Mouse (Mus musculus) myocyte (in vitro differentiated cells): ENCODE results near the gene Hps3. TPM values are rescaled to one million over a fixed set of nuclear protein-coding genes. Genes with fewer than 3 reads are reported as not detected.

Source experiments
- H3K27me3 ChIP-seq: one replicate; pipeline ENCODE4 v1.6.1; 2011; ENCODE audit not compliant: control insufficient read depth, insufficient read depth, insufficient read length
- H3K36me3 ChIP-seq: one replicate; pipeline ENCODE4 v1.6.1; 2011; ENCODE audit not compliant: control insufficient read depth, insufficient read depth
- H3K4me2 ChIP-seq: one replicate; pipeline ENCODE4 v1.6.1; 2011; ENCODE audit warnings: low read depth, control low read depth
- H3K4me3 ChIP-seq: one replicate; pipeline ENCODE4 v1.5.1; 2011; ENCODE audit warnings: mild to moderate bottlenecking, control low read depth, moderate library complexity
- H3K79me2 ChIP-seq: one replicate; pipeline ENCODE4 v1.6.1; 2011; ENCODE audit not compliant: control insufficient read depth, insufficient read depth
- H3ac ChIP-seq: one replicate; pipeline ENCODE4 v1.6.1; 2011; ENCODE audit not compliant: control insufficient read depth, insufficient read length
- CEBPB ChIP-seq: IDR thresholded peaks from 2 replicates; pipeline ENCODE4 v1.6.1; 2011; ENCODE audit warnings: mild to moderate bottlenecking, moderate library complexity; ENCODE audit not compliant: poor library complexity, insufficient read depth, severe bottlenecking
- E2F4 ChIP-seq: IDR thresholded peaks from one replicate; pipeline ENCODE4 v1.6.1; 2011; ENCODE audit warnings: mild to moderate bottlenecking, control low read depth, moderate library complexity; ENCODE audit not compliant: insufficient read depth
- MAX ChIP-seq: IDR thresholded peaks from one replicate; pipeline ENCODE4 v1.6.1; 2011; ENCODE audit warnings: low read depth, mild to moderate bottlenecking, control low read depth
- MYOD1 ChIP-seq, 3 experiments: IDR thresholded peaks; one replicate each; pipeline ENCODE4 v1.6.1; 2011; ENCODE audit warnings: control low read depth in 2 of 3, low read depth in 2 of 3, mild to moderate bottlenecking in 2 of 3, moderate library complexity in 1 of 3; ENCODE audit not compliant: insufficient read length in 2 of 3, control insufficient read depth in 1 of 3
- MYOG ChIP-seq, 3 experiments: IDR thresholded peaks; one replicate each; pipeline ENCODE4 v1.6.1; 2011; ENCODE audit warnings: control low read depth in 2 of 3, low read depth in 2 of 3, mild to moderate bottlenecking in 2 of 3; ENCODE audit not compliant: insufficient read length in 2 of 3, control insufficient read depth in 1 of 3, insufficient read depth in 1 of 3
- POLR2A ChIP-seq: IDR thresholded peaks from one replicate; pipeline ENCODE4 v1.6.1; 2011; ENCODE audit warnings: low read depth, mild to moderate bottlenecking, control low read depth, moderate library complexity; ENCODE audit not compliant: insufficient read length
- POLR2AphosphoS2 ChIP-seq: IDR thresholded peaks from one replicate; pipeline ENCODE4 v1.6.1; 2011; ENCODE audit warnings: low read depth, control low read depth; ENCODE audit not compliant: insufficient read length
- REST ChIP-seq: IDR thresholded peaks from one replicate; pipeline ENCODE4 v1.6.1; 2011; ENCODE audit warnings: mild to moderate bottlenecking, control low read depth, moderate library complexity; ENCODE audit not compliant: insufficient read depth, insufficient read length
- SRF ChIP-seq: IDR thresholded peaks from one replicate; pipeline ENCODE4 v1.6.1; 2011; ENCODE audit warnings: low read depth; ENCODE audit not compliant: control insufficient read depth, insufficient read length
- TCF12 ChIP-seq: IDR thresholded peaks from one replicate; pipeline ENCODE4 v1.6.1; 2011; ENCODE audit warnings: mild to moderate bottlenecking, control low read depth; ENCODE audit not compliant: poor library complexity, insufficient read depth, severe bottlenecking
- TCF3 ChIP-seq: IDR thresholded peaks from one replicate; pipeline ENCODE4 v1.6.1; 2011; ENCODE audit warnings: low read depth, control low read depth; ENCODE audit not compliant: insufficient read length
- USF1 ChIP-seq: IDR thresholded peaks from one replicate; pipeline ENCODE4 v1.6.1; 2011; ENCODE audit warnings: low read depth, mild to moderate bottlenecking, control low read depth, moderate library complexity
- polyA plus RNA-seq: library from polyadenylated mRNA; unstranded; fragments of >200 nt; fragmentation: generic; extraction: Trizol; gene quantifications from one replicate; pipeline ENCODE4 v1.2.1, GENCODE M21; 2012; ENCODE audit warnings: missing spikeins

Hps3 gene
- polyA plus RNA-seq, 1 experiment = 3.4 TPM

GRCm38 (mm10) chr3:20007759-20008158 is 27.4 kb downstream of the Hps3 start:
- no peak overlapping the region for H3ac ChIP-seq
- no peak for TF ChIP-seq REST
- no peak for TF ChIP-seq E2F4
- TF ChIP-seq CEBPB = no peak
- no peak for TF ChIP-seq POLR2A
- TF ChIP-seq MAX = no peak
- TF ChIP-seq MYOD1 (IDR thresholded peaks at IDR 0.05; ENCODE audit: control insufficient read depth in 1 of 3, insufficient read length in 2 of 3, low read depth in 2 of 3) = no peak
- no peak for TF ChIP-seq MYOG (IDR thresholded peaks at IDR 0.05; ENCODE audit: control insufficient read depth in 1 of 3, insufficient read depth in 1 of 3, insufficient read length in 2 of 3, low read depth in 2 of 3)
- no peak for TF ChIP-seq TCF3
- no peak for TF ChIP-seq SRF
- no peak for TF ChIP-seq TCF12
- TF ChIP-seq USF1 = no peak
- no peak for TF ChIP-seq POLR2AphosphoS2
- H3K36me3 ChIP-seq = peaks cover 12% of the 10 kb centered on the region
- H3K27me3 ChIP-seq = no peaks in the 10 kb centered on the region
- H3K79me2 ChIP-seq = no peaks in the 10 kb centered on the region
- no peak overlapping the region for H3K4me2 ChIP-seq
- no peak overlapping the region for H3K4me3 ChIP-seq

DNA sequence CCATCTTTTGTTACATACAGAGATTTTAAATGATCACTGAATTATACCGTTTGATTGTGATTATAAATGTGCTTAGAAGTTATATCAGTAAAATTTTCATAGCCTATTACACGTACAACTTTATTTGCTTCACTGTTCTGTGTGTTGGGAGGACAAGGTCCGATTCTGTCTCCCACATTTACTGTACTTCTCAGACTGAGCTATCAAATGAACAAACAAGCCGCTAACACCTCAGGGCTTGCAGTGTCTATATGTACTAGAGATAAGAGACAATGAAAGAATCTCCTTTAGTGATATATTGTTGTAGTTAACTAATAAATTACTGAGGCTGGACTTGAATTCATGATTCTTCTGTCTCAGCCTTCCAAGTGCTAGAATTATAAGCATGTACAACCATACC is 27.8 kb downstream of the Hps3 start:
- no peaks in the 10 kb centered on the region for H3K79me2 ChIP-seq
- no peak overlapping the region for H3K4me3 ChIP-seq
- no peaks in the 10 kb centered on the region for H3K27me3 ChIP-seq
- H3K36me3 ChIP-seq = peaks cover 8% of the 10 kb centered on the region
- no peak overlapping the region for H3K4me2 ChIP-seq
- H3ac ChIP-seq = no peak overlapping the region
- no peak for TF ChIP-seq TCF3
- TF ChIP-seq SRF = no peak
- no peak for TF ChIP-seq CEBPB
- TF ChIP-seq MYOD1 (IDR thresholded peaks at IDR 0.05; ENCODE audit: control insufficient read depth in 1 of 3, insufficient read length in 2 of 3, low read depth in 2 of 3) = no peak
- TF ChIP-seq REST = no peak
- TF ChIP-seq USF1 = no peak
- no peak for TF ChIP-seq POLR2A
- TF ChIP-seq E2F4 = no peak
- no peak for TF ChIP-seq MAX
- no peak for TF ChIP-seq MYOG (IDR thresholded peaks at IDR 0.05; ENCODE audit: control insufficient read depth in 1 of 3, insufficient read depth in 1 of 3, insufficient read length in 2 of 3, low read depth in 2 of 3)
- TF ChIP-seq TCF12 = no peak
- TF ChIP-seq POLR2AphosphoS2 = no peak

DNA sequence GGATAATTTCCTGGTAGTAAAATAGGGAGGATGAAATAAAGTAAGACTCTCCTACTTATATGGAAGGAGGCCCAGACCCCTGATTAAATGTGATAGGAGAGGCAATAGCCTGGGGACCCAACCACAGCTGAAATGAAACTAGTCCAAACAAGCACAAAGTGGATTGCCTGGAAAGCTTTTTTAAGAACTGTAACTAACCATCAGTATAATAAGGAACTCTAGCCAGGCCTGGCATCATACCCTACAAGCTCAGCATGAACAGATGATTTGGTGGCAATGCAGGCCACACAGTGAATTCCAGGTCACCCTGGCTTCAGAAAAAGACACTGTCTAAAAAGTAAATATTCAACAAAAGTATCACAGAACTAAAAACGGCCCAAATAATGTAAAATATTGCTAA is 29.5 kb downstream of the Hps3 start:
- peaks cover 5% of the 10 kb centered on the region for H3K36me3 ChIP-seq
- TF ChIP-seq SRF (no peak), E2F4 (no peak), CEBPB (no peak), USF1 (no peak), TCF3 (no peak), POLR2AphosphoS2 (no peak), MYOG (IDR thresholded peaks at IDR 0.05; ENCODE audit: control insufficient read depth in 1 of 3, insufficient read depth in 1 of 3, insufficient read length in 2 of 3, low read depth in 2 of 3) (no peak)
- no peak overlapping the region for H3K4me3 ChIP-seq
- no peaks in the 10 kb centered on the region for H3K27me3 ChIP-seq
- H3ac ChIP-seq = no peak overlapping the region
- H3K4me2 ChIP-seq = no peak overlapping the region
- H3K79me2 ChIP-seq = no peaks in the 10 kb centered on the region

GRCm38 (mm10) chr3:20004422-20004821 is 30.7 kb downstream of the Hps3 start:
- Histone ChIP-seq H3K4me3 (no peak overlapping the region), H3K36me3 (peaks cover 6% of the 10 kb centered on the region), H3K79me2 (no peaks in the 10 kb centered on the region), H3K4me2 (no peak overlapping the region), H3K27me3 (no peaks in the 10 kb centered on the region), H3ac (no peak overlapping the region)
- TF ChIP-seq MYOG (IDR thresholded peaks at IDR 0.05; ENCODE audit: control insufficient read depth in 1 of 3, insufficient read depth in 1 of 3, insufficient read length in 2 of 3, low read depth in 2 of 3) = no peak
- no peak for TF ChIP-seq REST
- no peak for TF ChIP-seq TCF12

- H3K36me3 ChIP-seq = peaks cover 11% of the 10 kb centered on the region
- H3K27me3 ChIP-seq = no peaks in the 10 kb centered on the region
- no peak overlapping the region for H3ac ChIP-seq
- no peak overlapping the region for H3K4me3 ChIP-seq
- TF ChIP-seq USF1 = no peak
- TF ChIP-seq TCF3 = no peak
- TF ChIP-seq SRF = no peak
- no peak for TF ChIP-seq MYOD1 (IDR thresholded peaks at IDR 0.05; ENCODE audit: control insufficient read depth in 1 of 3, insufficient read length in 2 of 3, low read depth in 2 of 3)
- TF ChIP-seq POLR2AphosphoS2 = no peak
- TF ChIP-seq POLR2A = no peak
- TF ChIP-seq E2F4 = no peak
- no peak for TF ChIP-seq MAX
- TF ChIP-seq TCF12 = no peak
- no peak for TF ChIP-seq CEBPB
- TF ChIP-seq REST = no peak
- TF ChIP-seq MYOG (IDR thresholded peaks at IDR 0.05; ENCODE audit: control insufficient read depth in 1 of 3, insufficient read depth in 1 of 3, insufficient read length in 2 of 3, low read depth in 2 of 3) = no peak
- H3K79me2 ChIP-seq = no peaks in the 10 kb centered on the region
- H3K4me2 ChIP-seq = no peak overlapping the region
Measured at GRCm38 (mm10) chr3:20002786-20003185, 32.3 kb downstream of the Hps3 start.
